Mouse (Mus musculus): Measurements from ENCODE around the gene Mrgprx2. TPM values are rescaled to one million over a fixed set of nuclear protein-coding genes. Genes with fewer than 3 reads are reported as not detected.

Mrgprx2 gene
- polyA plus RNA-seq (2021; fragmentation: Nextera tagmentation), result not detected in 2 replicates
- long read RNA-seq, experiment 1, result 0 reads
- long read RNA-seq, experiment 2, result 0 reads

DNA sequence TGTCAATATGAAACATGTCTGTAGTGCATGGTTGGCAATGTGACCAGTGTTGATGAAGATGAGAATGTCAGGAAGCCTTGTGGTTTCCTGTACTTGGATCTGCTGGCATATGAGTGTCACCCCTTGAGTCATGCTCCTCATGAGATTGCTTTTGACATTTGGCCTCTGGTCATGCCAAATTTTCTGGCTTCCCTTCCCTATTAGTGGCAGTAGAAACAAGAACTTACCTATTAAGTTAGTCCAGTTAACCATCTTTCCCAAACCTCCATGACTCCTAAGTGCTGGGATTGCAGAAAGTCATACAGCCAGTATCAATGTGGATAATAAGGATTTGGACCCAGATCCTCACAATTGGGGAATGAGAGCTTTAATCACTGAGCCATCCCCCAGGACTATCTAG lies at the start of gene Mrgprx2:
Gene Mrgprx2, minus strand, starts transcription at position 101 of the 400 bp plus-strand sequence.

DNA sequence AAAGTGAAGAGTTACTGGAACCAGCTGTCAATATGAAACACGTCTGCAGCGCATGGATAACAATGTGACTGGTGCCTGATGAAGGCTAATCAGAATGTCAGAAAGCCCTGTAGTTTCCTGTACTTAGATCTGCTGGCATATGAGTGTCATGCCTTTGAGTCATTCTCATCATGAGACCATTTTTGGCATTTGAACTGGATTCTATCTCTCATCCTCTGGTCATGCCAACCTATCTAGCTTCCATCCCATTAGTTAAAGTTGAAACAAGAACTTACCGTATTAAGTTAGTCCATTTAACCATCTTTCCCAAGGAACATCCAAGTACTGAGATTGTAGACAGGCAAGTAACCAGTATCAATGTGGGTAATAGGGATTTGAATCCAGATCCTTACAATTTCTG lies 42.9 kb downstream of the Mrgprx2 start, which contains the start of gene Mrgprb1:
Gene Mrgprb1, minus strand, starts transcription at position 101 of the 400 bp plus-strand sequence.

Other genes starting within 250 kb of the Mrgprx2 start
- gene Mrgprb8, start 110.8 kb downstream of the Mrgprx2 start, polyA plus RNA-seq (2021; fragmentation: Nextera tagmentation), result not detected in 2 replicates
- gene Mrgprb1, start 43.0 kb downstream of the Mrgprx2 start, polyA plus RNA-seq (2021; fragmentation: Nextera tagmentation), result not detected in 2 replicates
- gene Mrgprb2, start 58.8 kb upstream of the Mrgprx2 start, polyA plus RNA-seq (2021; fragmentation: Nextera tagmentation), result not detected in 2 replicates
- gene Mrgprb3, start 144.5 kb upstream of the Mrgprx2 start, polyA plus RNA-seq (2021; fragmentation: Nextera tagmentation), result not detected in 2 replicates